Mouse (Mus musculus) testis, postnatal 10 days (tissue): ENCODE data around the gene C730034F03Rik.

Experiments
- DNase-seq: peaks from one replicate; pipeline ENCODE4 v3.0.0; 2021; ENCODE audit warnings: low spot score

Gene C730034F03Rik

GRCm38 (mm10) chr15:89429352-89430221 is at the start of gene C730034F03Rik, which contains the start of the genes Gm44502 and Chkb:
Gene C730034F03Rik, plus strand, starts transcription at chr15:89429589.
Gene Gm44502, minus strand, starts transcription at chr15:89429696.
Gene Chkb, minus strand, starts transcription at chr15:89429908.
- DNase-seq = peak; percentile 94

DNA sequence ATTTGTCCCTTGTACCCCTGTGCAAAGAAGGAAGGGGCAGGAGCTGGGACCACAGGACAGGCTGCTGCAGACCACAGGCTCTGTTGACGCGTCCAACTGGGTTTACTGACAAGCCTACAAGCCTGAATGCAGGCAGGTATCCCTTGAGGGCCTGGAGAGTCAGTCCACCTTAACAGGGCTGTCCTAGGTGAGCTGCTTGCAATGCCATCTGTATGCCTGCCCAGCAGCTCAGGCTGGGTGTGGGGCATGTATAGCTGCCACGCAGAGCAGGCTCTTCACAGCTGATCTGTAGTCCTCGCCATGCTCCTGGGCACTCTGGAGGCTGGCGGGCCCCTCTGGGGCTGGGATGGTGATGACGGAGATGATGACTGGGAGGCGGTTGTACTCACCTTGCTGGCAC is 44.8 kb upstream of the C730034F03Rik start, which contains the start of gene Klhdc7b:
Gene Klhdc7b (plus strand): TSS at position 301 of the 400 bp plus-strand sequence.
- no peak for DNase-seq

- no peak for DNase-seq
Measured at GRCm38 (mm10) chr15:89387127-89387526, 42.3 kb upstream of the C730034F03Rik start.

- no peak for DNase-seq
Measured at GRCm38 (mm10) chr15:89390081-89390480, 39.3 kb upstream of the C730034F03Rik start.

DNA sequence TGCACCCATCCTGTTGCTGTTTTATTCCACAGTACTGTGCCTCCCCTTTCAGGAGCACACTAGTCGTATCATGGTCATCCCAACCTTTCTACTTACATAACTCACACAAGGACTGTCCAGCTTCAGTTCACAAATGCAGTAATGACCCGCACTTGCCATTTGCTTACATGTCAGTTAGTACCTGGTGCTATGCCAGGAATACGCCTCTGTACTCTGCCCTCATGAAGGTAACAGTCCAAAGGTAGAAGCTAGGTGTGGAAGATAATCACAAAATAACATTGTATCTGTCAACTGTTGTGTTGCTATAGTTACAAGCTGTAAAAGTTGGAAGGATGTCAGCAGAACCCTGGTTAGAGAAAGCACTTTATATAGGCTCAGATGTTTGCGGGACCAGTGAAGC is 32.5 kb upstream of the C730034F03Rik start:
- no peak for DNase-seq

GRCm38 (mm10) chr15:89398146-89398545 is 31.2 kb upstream of the C730034F03Rik start:
- no peak for DNase-seq

GRCm38 (mm10) chr15:89399716-89400115 is 29.7 kb upstream of the C730034F03Rik start:
- no peak for DNase-seq

- no peak for DNase-seq
Measured at GRCm38 (mm10) chr15:89402471-89402870, 26.9 kb upstream of the C730034F03Rik start.

GRCm38 (mm10) chr15:89404831-89405623 is 24.4 kb upstream of the C730034F03Rik start:
- DNase-seq = no peak

GRCm38 (mm10) chr15:89406691-89407090 is 22.7 kb upstream of the C730034F03Rik start:
- no peak for DNase-seq

DNA sequence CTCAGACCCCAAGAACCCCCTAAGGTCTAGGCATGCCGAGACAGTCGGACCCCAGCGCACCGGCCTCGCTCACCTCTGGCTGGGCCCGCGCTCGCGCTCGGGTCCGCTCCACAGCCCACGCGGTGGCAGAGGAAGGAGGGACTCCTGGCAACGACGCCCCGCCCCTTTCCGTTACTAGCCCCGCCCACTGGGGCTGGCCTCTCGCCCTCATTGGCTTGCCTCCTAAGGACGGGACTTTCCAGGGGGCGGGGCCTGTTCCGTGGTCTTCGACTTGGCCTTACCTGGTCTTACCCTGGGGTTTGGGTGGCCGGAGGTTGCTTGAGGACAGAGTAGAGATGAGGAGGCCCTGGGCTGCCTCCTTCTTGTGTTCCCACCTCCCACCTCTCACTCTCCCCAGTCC is 19.3 kb upstream of the C730034F03Rik start, which contains the start of gene Syce3:
Gene Syce3 (minus strand): TSS at position 386 of the 400 bp plus-strand sequence.
- DNase-seq = peak; percentile 86

GRCm38 (mm10) chr15:89415282-89415681 is 14.1 kb upstream of the C730034F03Rik start:
- DNase-seq = no peak

DNA sequence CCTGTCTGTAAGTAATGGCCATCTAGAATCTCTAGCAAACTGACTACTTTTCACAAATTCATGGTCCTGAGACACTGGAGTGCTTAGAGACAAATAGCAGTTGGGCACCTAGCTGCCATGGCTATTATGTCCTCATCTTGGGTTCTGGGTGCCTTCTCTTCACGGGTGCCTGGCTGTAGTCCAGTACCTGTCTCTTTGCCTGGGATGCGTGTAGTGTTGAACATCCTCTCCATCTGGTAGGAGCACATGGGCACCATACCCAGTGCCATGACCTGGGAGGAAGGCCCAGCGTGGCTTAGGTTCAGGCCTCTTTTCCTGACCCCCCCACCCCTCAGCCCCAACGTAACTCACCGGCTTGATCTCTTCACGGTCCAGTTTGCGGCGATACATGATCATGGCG is 7.5 kb upstream of the C730034F03Rik start:
- no peak for DNase-seq

DNA sequence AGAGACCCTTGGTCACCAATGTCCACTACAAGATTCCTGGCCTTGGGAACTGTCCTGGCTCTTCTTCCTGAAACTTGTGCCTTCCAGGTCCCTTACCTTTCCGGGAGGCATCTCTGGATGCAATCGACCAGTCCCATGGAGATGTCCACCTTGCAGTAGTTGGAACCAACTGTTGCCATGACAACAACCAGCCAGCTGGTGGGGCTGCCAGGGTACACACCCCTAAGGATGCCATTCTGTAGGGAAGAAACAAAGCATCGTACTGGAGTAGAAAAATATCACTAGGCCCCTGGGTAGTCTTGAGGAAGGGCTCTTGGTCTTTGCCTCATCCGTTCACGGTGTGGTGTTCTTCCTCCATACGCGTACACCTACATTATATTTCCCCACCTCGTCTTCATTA is 4.8 kb upstream of the C730034F03Rik start:
- DNase-seq = peak; percentile 22

- DNase-seq = peak; percentile 46
Measured at GRCm38 (mm10) chr15:89425711-89426121, 3.7 kb upstream of the C730034F03Rik start, which contains the start of gene Cpt1b. Gene Cpt1b, minus strand, starts transcription at chr15:89425863.

- no peak for DNase-seq
Measured at GRCm38 (mm10) chr15:89426716-89427115, 2.7 kb upstream of the C730034F03Rik start.

DNA sequence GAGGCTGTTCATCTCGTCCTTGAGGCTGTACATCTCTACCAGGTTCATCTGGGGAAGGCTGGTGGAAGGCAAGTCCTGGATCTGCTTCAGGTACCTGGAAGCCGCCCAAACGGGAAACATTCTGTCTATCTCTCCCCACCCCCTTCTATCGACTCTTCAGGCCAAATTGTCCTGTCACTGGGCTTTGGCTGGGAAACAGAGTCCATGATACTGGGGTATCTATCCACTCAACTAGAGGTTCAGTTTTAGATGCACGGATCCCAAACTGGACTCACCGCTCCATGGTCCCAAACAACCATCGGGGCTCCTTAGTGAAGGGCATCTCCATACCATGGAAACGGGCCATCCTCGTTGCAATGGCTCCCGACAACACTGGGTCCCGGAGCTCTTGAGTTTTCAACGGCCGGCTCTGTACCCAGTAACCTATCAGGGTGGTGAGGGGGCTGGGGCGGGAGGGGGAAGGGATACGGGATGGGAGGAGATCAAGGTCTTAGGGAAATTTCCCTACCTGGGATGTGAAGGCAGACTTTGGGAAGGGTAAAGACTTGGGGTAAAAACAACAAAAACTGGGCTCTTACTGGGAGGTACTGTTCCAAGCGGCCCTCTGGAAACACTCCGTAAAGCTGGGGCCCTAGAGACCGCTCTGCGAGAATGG is 1.1 kb upstream of the C730034F03Rik start:
- DNase-seq = peak; percentile 44

DNA sequence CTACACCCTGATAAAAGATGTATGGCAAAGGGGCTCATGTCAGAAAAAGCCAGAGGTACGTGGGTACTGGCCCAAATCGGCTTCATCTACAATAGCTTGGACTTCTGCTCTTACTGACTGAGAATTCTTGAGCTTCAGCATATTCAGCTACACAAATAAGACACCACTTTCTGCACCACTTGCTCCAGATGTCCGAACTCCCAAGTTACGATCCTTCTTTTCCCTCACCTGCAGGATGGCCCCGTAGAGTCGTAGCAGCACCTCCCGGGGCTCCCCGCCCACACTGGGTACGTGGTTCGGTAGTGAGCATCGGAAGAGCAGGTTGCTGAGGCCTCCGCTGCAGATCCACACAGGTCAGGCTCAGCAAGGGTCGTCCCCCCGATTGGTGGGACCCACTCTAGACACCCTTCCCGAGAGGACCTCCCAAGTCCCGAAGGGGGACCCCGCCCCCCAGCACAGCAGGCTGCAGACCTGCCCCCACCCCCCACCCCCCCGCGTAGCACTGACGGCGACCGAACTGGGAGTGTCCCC is 503 bp upstream of the C730034F03Rik start:
- DNase-seq = no peak

GRCm38 (mm10) chr15:89430341-89430740 is 952 bp downstream of the C730034F03Rik start:
- DNase-seq = peak; percentile 35

- DNase-seq = peak; percentile 32
Measured at GRCm38 (mm10) chr15:89430771-89431170, 1.4 kb downstream of the C730034F03Rik start.

DNA sequence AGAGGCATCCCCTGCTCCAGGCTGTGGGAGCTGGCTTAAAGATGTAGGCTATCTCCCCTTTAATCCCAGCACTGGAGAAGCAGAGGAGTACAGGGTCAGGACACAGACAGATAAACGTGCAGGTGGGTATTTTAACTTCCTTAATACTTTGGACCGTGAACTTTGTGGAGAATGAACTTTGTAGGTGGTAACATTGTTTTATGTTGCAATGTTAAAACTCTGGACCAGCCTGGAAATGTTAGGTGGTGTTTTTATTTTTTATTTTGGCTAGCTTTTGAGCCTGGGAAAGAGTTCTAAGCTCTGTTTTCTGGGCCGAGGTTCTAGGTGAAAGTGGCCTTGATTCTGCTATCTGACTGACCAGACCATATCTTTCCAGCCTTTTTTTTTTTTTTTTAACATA is 1.9 kb downstream of the C730034F03Rik start:
- no peak for DNase-seq

DNA sequence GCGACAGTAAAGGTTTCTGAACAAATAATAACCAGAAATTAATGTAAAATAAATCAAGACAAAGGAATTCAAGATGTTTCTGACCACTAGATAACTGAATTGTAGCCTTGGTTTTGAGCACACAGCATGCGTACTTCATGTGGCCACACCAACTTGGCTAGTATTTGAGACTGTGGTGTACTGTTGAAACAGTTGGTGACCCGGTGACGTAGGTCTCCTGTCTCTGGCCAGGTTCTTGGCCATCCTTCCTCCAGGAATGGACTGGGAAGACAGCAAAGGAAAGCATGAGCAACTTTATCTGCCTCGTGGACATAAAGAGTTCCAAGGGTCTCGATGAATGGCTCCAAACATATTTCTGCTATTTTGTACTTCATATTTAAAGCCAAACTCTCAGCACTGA is 2.4 kb downstream of the C730034F03Rik start:
- no peak for DNase-seq
